Mouse (Mus musculus) C2C12 (cell line): Measurements from ENCODE around the gene Fgr. TPM values are rescaled to one million over a fixed set of nuclear protein-coding genes. Genes with fewer than 3 reads are reported as not detected.
A peak's percentile ranks its signal among the peaks of the same experiment; 100 is the strongest.

Experiments
- H3K27me3 ChIP-seq: one replicate; pipeline ENCODE4 v1.6.1; 2011; ENCODE audit not compliant: control insufficient read depth, insufficient read depth, insufficient read length
- H3K36me3 ChIP-seq: one replicate; pipeline ENCODE4 v1.6.1; 2011; ENCODE audit not compliant: control insufficient read depth, insufficient read depth
- H3K4me3 ChIP-seq: one replicate; pipeline ENCODE4 v1.5.1; 2011; ENCODE audit warnings: mild to moderate bottlenecking, control low read depth; ENCODE audit not compliant: poor library complexity, insufficient read depth, severe bottlenecking
- H3K79me2 ChIP-seq: one replicate; pipeline ENCODE4 v1.6.1; 2011; ENCODE audit not compliant: control insufficient read depth, insufficient read depth
- H3K79me3 ChIP-seq: one replicate; pipeline ENCODE4 v1.6.1; 2011; ENCODE audit warnings: low read depth, control low read depth
- H3ac ChIP-seq: one replicate; pipeline ENCODE3; 2011; ENCODE audit warnings: low read depth; ENCODE audit not compliant: control insufficient read depth, insufficient read length
- CEBPB ChIP-seq: IDR thresholded peaks from one replicate; pipeline ENCODE4 v1.6.1; 2011; ENCODE audit warnings: low read depth, mild to moderate bottlenecking, control low read depth, moderate library complexity
- CTCF ChIP-seq: IDR thresholded peaks from one replicate; pipeline ENCODE4 v1.5.1; 2011; ENCODE audit not compliant: control insufficient read depth, insufficient read depth, insufficient read length
- FOSL1 ChIP-seq: IDR thresholded peaks from one replicate; pipeline ENCODE4 v1.8.0; 2011; ENCODE audit warnings: mild to moderate bottlenecking, low read length; ENCODE audit not compliant: poor library complexity, insufficient read depth, severe bottlenecking
- MAX ChIP-seq: IDR thresholded peaks from one replicate; pipeline ENCODE4 v1.6.1; 2011; ENCODE audit warnings: mild to moderate bottlenecking, control low read depth
- MYOD1 ChIP-seq: IDR thresholded peaks from one replicate; pipeline ENCODE4 v1.6.1; 2011; ENCODE audit warnings: low read depth; ENCODE audit not compliant: control insufficient read depth, insufficient read length
- MYOG ChIP-seq: IDR thresholded peaks from one replicate; pipeline ENCODE4 v1.6.1; 2011; ENCODE audit not compliant: control insufficient read depth, insufficient read length; ENCODE audit errors: extremely low read depth
- USF1 ChIP-seq: IDR thresholded peaks from one replicate; pipeline ENCODE4 v1.6.1; 2011; ENCODE audit warnings: low read depth, mild to moderate bottlenecking, control low read depth, moderate library complexity
- polyA plus RNA-seq: library from polyadenylated mRNA; unstranded; fragments of >200 nt; fragmentation: generic; extraction: Trizol; gene quantifications from one replicate; pipeline ENCODE4 v1.2.1, GENCODE M21; 2012; ENCODE audit warnings: missing spikeins

Gene Fgr
- polyA plus RNA-seq, 1 experiment: 0.01 TPM

GRCm38 (mm10) chr4:133009131-133009530 is 35.2 kb downstream of the Fgr start:
- H3K27me3 ChIP-seq: no peaks in the 10 kb centered on the region
- no peak overlapping the region for H3ac ChIP-seq
- TF ChIP-seq FOSL1: no peak
- TF ChIP-seq CTCF: peak; percentile 40
- H3K79me3 ChIP-seq: peaks cover 7% of the 10 kb centered on the region
- no peak overlapping the region for H3K4me3 ChIP-seq
- no peaks in the 10 kb centered on the region for H3K36me3 ChIP-seq
- H3K79me2 ChIP-seq: peaks cover 29% of the 10 kb centered on the region

- Histone ChIP-seq H3K79me3 (peaks cover 12% of the 10 kb centered on the region), H3K27me3 (no peaks in the 10 kb centered on the region)
- TF ChIP-seq MAX: no peak
- TF ChIP-seq FOSL1: no peak
- TF ChIP-seq MYOG: no peak
- no peak for TF ChIP-seq CTCF
- TF ChIP-seq MYOD1: no peak
- TF ChIP-seq CEBPB: no peak
These were observed 35.8 kb downstream of the Fgr start for GRCm38 (mm10) chr4:133009676-133010075.

GRCm38 (mm10) chr4:133010611-133011010 is 36.7 kb downstream of the Fgr start:
- TF ChIP-seq MYOD1: no peak
- no peak overlapping the region for H3ac ChIP-seq
- H3K4me3 ChIP-seq: peak overlapping the region; percentile 69

More at GRCm38 (mm10) chr4:133009676-133010075, 35.8 kb downstream of the Fgr start:
- no peak overlapping the region for H3K4me3 ChIP-seq
- H3K79me2 ChIP-seq: peaks cover 35% of the 10 kb centered on the region
- H3K36me3 ChIP-seq: no peaks in the 10 kb centered on the region
- H3ac ChIP-seq: no peak overlapping the region

GRCm38 (mm10) chr4:133011028-133011820 is 37.3 kb downstream of the Fgr start, which contains the start of gene Ahdc1:
Ahdc1 (plus strand) TSS chr4:133011260.
- H3K79me2 ChIP-seq: peaks cover 50% of the 10 kb centered on the region
- TF ChIP-seq MYOG (no peak), CTCF (no peak), MYOD1 (no peak), FOSL1 (no peak)

More at GRCm38 (mm10) chr4:133010611-133011010, 36.7 kb downstream of the Fgr start:
- H3K79me2 ChIP-seq: peaks cover 44% of the 10 kb centered on the region
- peaks cover 22% of the 10 kb centered on the region for H3K79me3 ChIP-seq
- no peaks in the 10 kb centered on the region for H3K36me3 ChIP-seq
- H3K27me3 ChIP-seq: no peaks in the 10 kb centered on the region

GRCm38 (mm10) chr4:133011821-133012775 is 38.2 kb downstream of the Fgr start:
- peak overlapping the region; percentile 69 for H3K4me3 ChIP-seq
- peak overlapping the region; percentile 90 for H3ac ChIP-seq
- H3K36me3 ChIP-seq: no peaks in the 10 kb centered on the region
- H3K27me3 ChIP-seq: no peaks in the 10 kb centered on the region
- peaks cover 34% of the 10 kb centered on the region for H3K79me3 ChIP-seq
- peaks cover 59% of the 10 kb centered on the region for H3K79me2 ChIP-seq
- TF ChIP-seq MAX (no peak), FOSL1 (no peak), MYOD1 (no peak), USF1 (no peak), MYOG (no peak), CTCF (no peak), CEBPB (no peak)

More at GRCm38 (mm10) chr4:133011028-133011820, 37.3 kb downstream of the Fgr start, which contains the start of gene Ahdc1:
- Histone ChIP-seq H3ac (peak within 1 kb of the TSS; percentile 90), H3K4me3 (peak within 1 kb of the TSS; percentile 69), H3K27me3 (no peaks in the 10 kb centered on the region), H3K79me3 (peaks cover 27% of the 10 kb centered on the region), H3K36me3 (no peaks in the 10 kb centered on the region)
